Mouse (Mus musculus): ENCODE data around the gene Gpm6a.

Gpm6a gene

GRCm38 (mm10) chr8:54954741-54955455, at the start of gene Gpm6a:
Gene Gpm6a, plus strand, starts transcription at chr8:54954843.
- no peak for DNase-seq

GRCm38 (mm10) chr8:54912891-54913290, 41.8 kb upstream of the Gpm6a start:
- no peak for DNase-seq

- DNase-seq, result no peak
Measured at GRCm38 (mm10) chr8:54917710-54918109, 36.9 kb upstream of the Gpm6a start.

GRCm38 (mm10) chr8:54922160-54922855, 32.3 kb upstream of the Gpm6a start:
- DNase-seq, result peak in 1 of 2 experiments; percentile 3

- DNase-seq, result peak; percentile 18 to 44
Measured at GRCm38 (mm10) chr8:54924936-54925335, 29.7 kb upstream of the Gpm6a start.

GRCm38 (mm10) chr8:54932306-54932705, 22.3 kb upstream of the Gpm6a start:
- no peak for DNase-seq

- DNase-seq, result no peak
Measured at GRCm38 (mm10) chr8:54953351-54953750, 1.3 kb upstream of the Gpm6a start.

GRCm38 (mm10) chr8:54954030-54954429, 613 bp upstream of the Gpm6a start:
- DNase-seq, result no peak

GRCm38 (mm10) chr8:54955456-54955800, 785 bp downstream of the Gpm6a start:
- DNase-seq, result no peak

- no peak for DNase-seq
Measured at GRCm38 (mm10) chr8:54955935-54956573, 1.4 kb downstream of the Gpm6a start.

- no peak for DNase-seq
Measured at GRCm38 (mm10) chr8:54956787-54957186, 2.1 kb downstream of the Gpm6a start.

- no peak for DNase-seq
Measured at GRCm38 (mm10) chr8:54957506-54957905, 2.9 kb downstream of the Gpm6a start.

GRCm38 (mm10) chr8:54961571-54961970, 6.9 kb downstream of the Gpm6a start:
- DNase-seq, result no peak

- DNase-seq, result no peak
Measured at GRCm38 (mm10) chr8:54975020-54975419, 20.4 kb downstream of the Gpm6a start.

- no peak for DNase-seq
Measured at GRCm38 (mm10) chr8:54975506-54975905, 20.9 kb downstream of the Gpm6a start.

GRCm38 (mm10) chr8:54975927-54976326, 21.3 kb downstream of the Gpm6a start:
- DNase-seq, result no peak

- no peak for DNase-seq
Measured at GRCm38 (mm10) chr8:54976663-54977062, 22.0 kb downstream of the Gpm6a start.

- no peak for DNase-seq
Measured at GRCm38 (mm10) chr8:54986791-54987190, 32.1 kb downstream of the Gpm6a start.

GRCm38 (mm10) chr8:54989093-54989492, 34.5 kb downstream of the Gpm6a start:
- no peak for DNase-seq

GRCm38 (mm10) chr8:54991840-54992609, 37.4 kb downstream of the Gpm6a start:
- DNase-seq, result no peak

- no peak for DNase-seq
Measured at GRCm38 (mm10) chr8:54995662-54996061, 41.0 kb downstream of the Gpm6a start.

GRCm38 (mm10) chr8:55002398-55002797, 47.8 kb downstream of the Gpm6a start:
- DNase-seq, result no peak

GRCm38 (mm10) chr8:55002946-55003345, 48.3 kb downstream of the Gpm6a start:
- no peak for DNase-seq
